Mouse (Mus musculus) heart, embryonic 12.5 days (tissue): ENCODE measurements around the gene Tap1. TPM values are rescaled to one million over a fixed set of nuclear protein-coding genes. Genes with fewer than 3 reads are reported as not detected.
"Not testable (repeated sequence)": the region's sequence is repeated elsewhere in the genome, so short reads cannot be mapped to it uniquely, and the experiment has no call there.

Experiments
- ATAC-seq: fragments of 200-750 bp; cut with Nextera tagmentation; 2 replicates; pipeline ENCODE4 v1.8.0; 2017; ENCODE audit warnings: moderate TSS enrichment, moderate library complexity; ENCODE audit not compliant: insufficient number of reproducible peaks, low FRiP score
- H3K27ac ChIP-seq: fragments of 300-500 bp; sonication (generic); 2 replicates; pipeline ENCODE4 v1.5.1; 2016; ENCODE audit warnings: mild to moderate bottlenecking, moderate library complexity; ENCODE audit not compliant: poor library complexity, severe bottlenecking
- H3K27me3 ChIP-seq: fragments of 300-500 bp; sonication (generic); replicated peaks from 2 replicates; pipeline ENCODE4 v1.6.1; 2016; ENCODE audit warnings: mild to moderate bottlenecking, moderate library complexity
- H3K36me3 ChIP-seq: fragments of 300-500 bp; sonication (generic); 2 replicates; pipeline ENCODE4 v1.6.1; 2016; ENCODE audit warnings: mild to moderate bottlenecking, moderate library complexity
- H3K4me1 ChIP-seq: fragments of 300-500 bp; sonication (generic); replicated peaks from 2 replicates; pipeline ENCODE4 v1.6.1; 2016; ENCODE audit warnings: mild to moderate bottlenecking
- H3K4me2 ChIP-seq: fragments of 300-500 bp; sonication (generic); 2 replicates; pipeline ENCODE4 v1.6.1; 2016; ENCODE audit warnings: mild to moderate bottlenecking, moderate library complexity
- H3K4me3 ChIP-seq: fragments of 300-500 bp; sonication (generic); 2 replicates; pipeline ENCODE4 v1.5.1; 2016; ENCODE audit warnings: mild to moderate bottlenecking
- H3K9ac ChIP-seq: fragments of 300-500 bp; sonication (generic); 2 replicates; pipeline ENCODE4 v1.6.1; 2016; ENCODE audit warnings: mild to moderate bottlenecking, moderate library complexity
- H3K9me3 ChIP-seq: fragments of 300-500 bp; sonication (generic); replicated peaks from 2 replicates; pipeline ENCODE4 v1.6.1; 2016; ENCODE audit warnings: mild to moderate bottlenecking, moderate library complexity
- WGBS: fragments of 180-500 bp; shearing (Covaris S2); methylation state at CpG from one replicate; pipeline ENCODE4 v1.1.7; 2016; 5-methylcytosine and 5-hydroxymethylcytosine counted together
- polyA plus RNA-seq: library from polyadenylated mRNA; unstranded; fragments of >200 nt; fragmentation: Nextera tagmentation; extraction: Ambion mirVana; gene quantifications from 2 replicates; pipeline ENCODE4 v1.2.1, GENCODE M21; 2016

The Tap1 gene
- polyA plus RNA-seq, 1 experiment from 2014 or later = 1.1 TPM

DNA sequence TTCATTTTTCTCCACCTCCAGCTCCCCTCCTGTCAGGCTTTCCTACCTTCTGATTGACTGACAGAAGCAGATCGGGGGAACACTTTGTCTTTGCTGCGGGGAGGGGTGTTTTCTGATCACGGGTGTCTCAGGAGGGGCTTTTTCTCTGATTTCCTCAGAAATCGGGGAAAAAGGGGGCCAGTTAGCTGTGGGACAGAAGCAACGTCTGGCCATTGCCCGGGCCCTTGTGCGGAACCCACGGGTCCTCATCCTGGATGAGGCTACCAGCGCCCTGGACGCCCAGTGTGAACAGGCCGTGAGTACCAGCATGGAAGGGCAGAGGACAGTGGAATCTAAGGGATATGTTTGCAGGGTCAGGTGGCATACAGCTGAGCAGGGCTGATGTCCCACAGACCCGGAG is 27.8 kb downstream of the Tap1 start:
- Histone ChIP-seq H3K9ac (no peak overlapping the region), H3K4me1 (no peaks in the 10 kb centered on the region), H3K36me3 (no peaks in the 10 kb centered on the region), H3K9me3 (peaks cover 6% of the 10 kb centered on the region), H3K4me3 (no peak overlapping the region), H3K27ac (no peak overlapping the region), H3K27me3 (peaks cover 66% of the 10 kb centered on the region), H3K4me2 (no peak overlapping the region)
- no peak for ATAC-seq
- WGBS = 81% methylated on average over 12 of the region's 12 CpGs

DNA sequence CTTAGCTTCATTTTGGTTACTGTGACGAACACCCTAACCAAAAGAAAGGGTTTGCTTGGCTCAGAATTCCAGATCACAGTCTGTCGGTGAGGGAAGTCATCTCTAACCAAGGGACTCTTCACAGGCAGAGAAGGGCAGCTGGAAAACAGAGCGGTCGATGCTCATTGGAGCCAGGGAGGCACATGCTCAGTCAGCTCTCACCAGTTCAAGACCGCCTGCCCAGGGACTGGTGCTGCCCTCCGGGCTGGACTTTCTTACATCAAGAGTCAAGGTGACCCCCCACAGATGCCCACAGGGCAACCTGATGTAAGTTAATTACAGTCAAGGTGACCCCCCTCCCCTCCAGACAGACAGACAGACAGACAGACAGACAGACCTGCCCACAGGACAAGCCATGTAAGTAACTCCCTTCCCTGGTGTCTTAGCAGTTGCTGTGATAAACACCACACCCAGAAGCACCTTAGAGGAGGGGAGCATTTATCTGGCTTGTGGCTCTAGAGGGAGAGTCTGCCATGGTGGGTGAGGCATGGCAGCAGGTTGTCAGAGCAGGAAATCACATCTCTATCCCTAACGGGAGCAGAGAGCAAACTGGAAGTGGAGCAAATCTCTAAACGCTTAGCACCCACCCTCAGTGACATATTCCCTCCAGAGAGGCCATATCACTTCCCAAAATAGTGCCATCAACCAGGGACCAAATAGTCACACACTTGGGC is 30.0 kb downstream of the Tap1 start:
- H3K36me3 ChIP-seq = no peaks in the 10 kb centered on the region
- ATAC-seq = no peak
- no peaks in the 10 kb centered on the region for H3K4me1 ChIP-seq
- H3K9me3 ChIP-seq = peaks cover 6% of the 10 kb centered on the region
- no peak overlapping the region for H3K27ac ChIP-seq
- peaks cover 44% of the 10 kb centered on the region for H3K27me3 ChIP-seq
- no peak overlapping the region for H3K4me3 ChIP-seq
- no peak overlapping the region for H3K4me2 ChIP-seq
- WGBS = 80% methylated on average over 8 of the region's 8 CpGs
- H3K9ac ChIP-seq = no peak overlapping the region

DNA sequence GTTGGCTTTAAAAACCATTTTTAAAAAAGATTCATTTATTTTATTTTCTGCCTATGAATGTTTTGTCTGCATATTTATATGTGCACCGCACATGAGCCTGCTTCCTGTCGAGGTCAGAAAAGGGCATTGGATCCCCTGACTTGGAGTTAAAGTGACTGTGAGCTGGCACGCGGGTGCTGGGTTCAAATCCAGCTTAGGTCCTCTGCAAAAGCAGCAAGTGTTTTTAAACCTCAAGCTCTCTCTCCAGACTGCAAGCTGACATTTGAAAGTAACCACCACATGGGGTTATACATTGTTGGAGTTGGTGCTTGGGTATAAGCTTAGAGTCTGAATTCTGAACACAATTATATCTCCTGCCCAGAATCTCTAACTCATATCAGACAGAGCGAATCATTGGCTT is 30.6 kb downstream of the Tap1 start:
- Histone ChIP-seq H3K9ac (no peak overlapping the region), H3K9me3 (peaks cover 6% of the 10 kb centered on the region), H3K27ac (no peak overlapping the region), H3K4me2 (no peak overlapping the region), H3K4me3 (no peak overlapping the region), H3K27me3 (peaks cover 38% of the 10 kb centered on the region), H3K4me1 (no peaks in the 10 kb centered on the region), H3K36me3 (no peaks in the 10 kb centered on the region)
- ATAC-seq = no peak
- WGBS = 82% methylated on average over 5 of the region's 5 CpGs

DNA sequence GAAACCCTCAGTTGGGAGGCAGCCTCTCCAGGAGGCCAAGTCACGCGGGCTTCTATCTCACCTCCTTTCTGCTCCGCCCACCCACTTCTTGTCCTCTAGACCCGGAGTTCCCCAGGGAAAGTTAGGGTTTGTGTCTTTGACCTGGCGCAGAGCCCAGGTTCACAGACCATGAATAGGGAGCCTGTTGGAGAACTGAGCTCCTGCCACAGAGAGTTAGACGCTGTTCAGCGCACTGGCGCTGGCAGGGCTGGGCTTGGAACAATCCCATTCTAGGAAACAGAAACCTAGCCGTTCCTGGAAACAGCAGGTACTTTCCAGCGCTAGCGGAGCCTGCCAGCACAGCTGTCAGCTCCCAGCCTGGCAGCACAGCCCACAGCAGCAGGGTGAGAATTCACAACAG is 31.3 kb downstream of the Tap1 start:
- Histone ChIP-seq H3K27me3 (peaks cover 31% of the 10 kb centered on the region), H3K9me3 (peaks cover 6% of the 10 kb centered on the region), H3K4me1 (no peaks in the 10 kb centered on the region), H3K4me3 (no peak overlapping the region), H3K9ac (no peak overlapping the region), H3K27ac (no peak overlapping the region), H3K36me3 (no peaks in the 10 kb centered on the region), H3K4me2 (no peak overlapping the region)
- WGBS = 84% methylated on average over 11 of the region's 11 CpGs
- no peak for ATAC-seq

DNA sequence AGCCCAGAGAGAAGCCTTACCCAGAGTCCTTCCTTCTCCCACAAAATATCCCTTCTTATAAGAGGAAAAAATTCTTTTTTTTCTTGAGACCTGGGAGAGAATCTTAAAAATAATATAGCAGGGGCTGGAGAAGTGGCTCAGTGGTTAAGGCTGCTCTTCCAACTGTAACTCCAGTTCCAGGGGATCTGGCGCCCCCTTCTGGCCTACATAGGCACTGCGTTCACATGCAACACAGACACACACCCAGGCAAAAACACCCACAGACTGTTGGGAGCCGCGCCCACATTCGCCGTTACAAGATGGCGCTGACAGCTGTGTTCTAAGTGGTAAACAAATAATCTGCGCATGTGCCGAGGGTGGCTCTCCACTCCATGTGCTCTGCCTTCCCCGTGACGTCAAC is 31.7 kb downstream of the Tap1 start:
- H3K4me1 ChIP-seq, H3K4me3 ChIP-seq, H3K36me3 ChIP-seq, ATAC-seq, H3K9me3 ChIP-seq, H3K4me2 ChIP-seq, H3K27ac ChIP-seq, H3K9ac ChIP-seq: not testable (repeated sequence)
- peaks cover 27% of the 10 kb centered on the region for H3K27me3 ChIP-seq
- WGBS = 87% methylated on average over 8 of the region's 11 CpGs

DNA sequence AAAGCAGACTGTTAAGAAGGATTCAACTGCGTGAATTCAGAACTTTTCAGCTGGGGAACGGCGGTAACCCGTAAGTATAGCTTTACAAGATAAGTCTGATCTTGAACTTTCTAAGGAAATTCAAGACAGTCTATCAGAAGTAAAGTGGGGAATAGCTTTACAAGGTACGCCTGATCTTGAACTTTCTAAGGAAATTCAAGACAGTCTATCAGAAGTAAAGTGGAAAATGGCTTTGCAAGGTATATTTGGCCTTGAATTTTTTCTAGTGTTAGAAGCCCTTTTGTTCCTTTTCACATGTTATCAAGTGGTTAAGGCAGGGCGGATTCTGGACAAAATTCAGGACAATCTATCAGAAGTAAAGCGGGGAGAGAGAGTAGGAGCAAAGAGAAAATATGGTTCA is 32.4 kb downstream of the Tap1 start:
- 92% methylated on average over 4 of the region's 7 CpGs for WGBS
- H3K9ac ChIP-seq, H3K4me2 ChIP-seq, H3K27ac ChIP-seq, ATAC-seq, H3K36me3 ChIP-seq, H3K4me1 ChIP-seq, H3K4me3 ChIP-seq: not testable (repeated sequence)
- Histone ChIP-seq H3K9me3 (peaks cover 11% of the 10 kb centered on the region), H3K27me3 (peaks cover 21% of the 10 kb centered on the region)

DNA sequence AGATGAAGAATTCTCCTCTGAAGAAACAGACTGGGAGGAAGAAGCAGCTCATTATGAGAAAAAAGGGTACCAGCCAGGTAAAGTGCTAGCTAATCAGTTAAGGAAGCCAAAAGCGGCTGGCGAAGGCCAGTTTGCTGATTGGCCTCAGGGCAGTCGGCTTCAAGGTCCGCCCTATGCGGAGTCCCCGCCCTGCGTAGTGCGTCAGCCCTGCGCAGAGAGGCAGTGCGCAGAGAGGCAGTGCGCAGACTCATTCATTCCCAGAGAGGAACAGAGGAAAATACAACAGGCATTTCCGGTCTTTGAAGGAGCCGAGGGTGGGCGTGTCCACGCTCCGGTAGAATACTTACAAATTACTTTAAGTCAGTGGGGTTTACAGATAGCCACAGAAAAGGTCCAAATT is 33.0 kb downstream of the Tap1 start:
- not testable (repeated sequence) for ATAC-seq, H3K4me3 ChIP-seq, H3K4me2 ChIP-seq, H3K27ac ChIP-seq, H3K9ac ChIP-seq, H3K36me3 ChIP-seq, H3K4me1 ChIP-seq
- Histone ChIP-seq H3K27me3 (peaks cover 15% of the 10 kb centered on the region), H3K9me3 (peaks cover 17% of the 10 kb centered on the region)
- 91% methylated on average over 6 of the region's 16 CpGs for WGBS

DNA sequence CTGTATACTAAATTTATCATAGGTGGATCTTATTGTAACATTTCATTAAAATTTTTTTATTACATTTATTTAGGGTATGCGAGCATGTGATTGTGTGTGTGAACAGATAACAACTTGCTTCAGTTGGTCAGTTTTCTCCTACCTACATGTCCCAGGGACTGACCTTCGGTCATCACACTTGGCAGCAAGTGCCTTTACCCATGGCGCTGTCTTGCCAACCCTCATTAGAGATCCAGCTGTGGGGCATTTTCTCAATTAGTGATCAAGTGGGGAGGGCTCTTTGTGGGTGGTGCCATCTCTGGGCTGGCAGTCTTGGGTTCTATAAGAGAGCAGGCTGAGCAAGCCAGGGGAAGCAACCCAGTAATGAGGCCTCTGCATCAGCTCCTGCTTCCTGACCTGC is 37.5 kb downstream of the Tap1 start:
- no peak overlapping the region for H3K27ac ChIP-seq
- H3K27me3 ChIP-seq = no peaks in the 10 kb centered on the region
- H3K4me3 ChIP-seq = no peak overlapping the region
- H3K4me2 ChIP-seq = no peak overlapping the region
- no peaks in the 10 kb centered on the region for H3K36me3 ChIP-seq
- peaks cover 13% of the 10 kb centered on the region for H3K9me3 ChIP-seq
- ATAC-seq = no peak
- no peak overlapping the region for H3K9ac ChIP-seq
- 86% methylated on average over 3 of the region's 3 CpGs for WGBS
- no peaks in the 10 kb centered on the region for H3K4me1 ChIP-seq

DNA sequence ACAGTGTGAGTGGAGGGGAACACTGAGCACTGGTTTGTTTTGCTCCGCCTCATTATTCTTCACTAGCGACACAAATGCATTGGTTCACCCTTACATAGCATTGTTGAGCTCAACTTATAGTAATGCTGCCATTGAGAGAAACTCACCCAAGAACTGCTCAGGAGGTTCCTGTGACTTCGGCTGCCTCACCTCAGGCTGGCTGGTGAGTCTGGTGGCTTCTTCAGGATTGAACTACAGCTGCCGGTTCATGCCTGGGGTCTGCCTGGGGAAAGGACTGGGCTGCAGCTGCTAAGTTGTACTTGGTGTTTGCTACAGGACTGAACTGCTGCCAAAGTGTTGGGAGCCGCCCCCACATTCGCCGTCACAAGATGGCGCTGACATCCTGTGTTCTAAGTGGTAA is 38.1 kb downstream of the Tap1 start:
- H3K9ac ChIP-seq = no peak overlapping the region
- no peak overlapping the region for H3K4me3 ChIP-seq
- H3K4me1 ChIP-seq = no peaks in the 10 kb centered on the region
- H3K27me3 ChIP-seq = no peaks in the 10 kb centered on the region
- H3K4me2 ChIP-seq = no peak overlapping the region
- WGBS = 90% methylated on average over 8 of the region's 8 CpGs
- peaks cover 13% of the 10 kb centered on the region for H3K9me3 ChIP-seq
- H3K27ac ChIP-seq = no peak overlapping the region
- H3K36me3 ChIP-seq = no peaks in the 10 kb centered on the region
- ATAC-seq = no peak

DNA sequence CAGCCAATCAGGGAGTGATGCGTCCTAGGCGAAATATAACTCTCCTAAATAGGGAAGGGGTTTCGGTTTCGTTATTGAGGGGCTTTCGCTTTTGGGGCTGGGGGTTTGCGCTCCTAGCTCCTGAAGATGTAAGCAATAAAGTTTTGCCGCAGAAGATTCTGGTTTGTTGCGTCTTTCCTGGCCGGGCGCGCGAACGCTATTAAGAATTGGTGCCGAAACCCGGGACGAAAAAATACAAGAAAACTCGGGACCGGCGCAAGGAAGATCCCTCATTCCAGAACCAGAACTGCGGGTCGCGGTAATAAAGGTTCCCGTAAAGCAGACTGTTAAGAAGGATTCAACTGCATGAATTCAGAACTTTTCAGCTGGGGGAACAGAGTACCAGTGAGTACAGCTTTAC is 38.6 kb downstream of the Tap1 start:
- H3K4me3 ChIP-seq, H3K27ac ChIP-seq, H3K36me3 ChIP-seq, H3K4me2 ChIP-seq, H3K9ac ChIP-seq, H3K4me1 ChIP-seq, ATAC-seq, H3K27me3 ChIP-seq: not testable (repeated sequence)
- H3K9me3 ChIP-seq = peaks cover 13% of the 10 kb centered on the region
- 96% methylated on average over 14 of the region's 23 CpGs for WGBS

DNA sequence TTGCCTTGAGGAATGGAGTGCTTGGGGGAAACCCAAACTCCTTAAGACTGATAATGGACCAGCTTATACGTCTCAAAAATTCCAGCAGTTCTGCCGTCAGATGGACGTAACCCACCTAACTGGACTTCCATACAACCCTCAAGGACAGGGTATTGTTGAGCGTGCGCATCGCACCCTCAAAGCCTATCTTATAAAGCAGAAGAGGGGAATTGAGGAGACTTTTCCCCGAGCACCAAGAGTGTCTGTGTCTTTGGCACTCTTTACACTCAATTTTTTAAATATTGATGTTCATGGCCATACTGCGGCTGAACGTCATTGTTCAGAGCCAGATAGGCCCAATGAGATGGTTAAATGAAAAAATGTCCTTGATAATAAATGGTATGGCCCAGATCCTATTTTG is 43.6 kb downstream of the Tap1 start:
- not testable (repeated sequence) for H3K36me3 ChIP-seq, H3K27me3 ChIP-seq, H3K27ac ChIP-seq, H3K9me3 ChIP-seq, H3K4me1 ChIP-seq, H3K4me3 ChIP-seq, H3K9ac ChIP-seq, ATAC-seq, H3K4me2 ChIP-seq
- 89% methylated on average over 9 of the region's 9 CpGs for WGBS

DNA sequence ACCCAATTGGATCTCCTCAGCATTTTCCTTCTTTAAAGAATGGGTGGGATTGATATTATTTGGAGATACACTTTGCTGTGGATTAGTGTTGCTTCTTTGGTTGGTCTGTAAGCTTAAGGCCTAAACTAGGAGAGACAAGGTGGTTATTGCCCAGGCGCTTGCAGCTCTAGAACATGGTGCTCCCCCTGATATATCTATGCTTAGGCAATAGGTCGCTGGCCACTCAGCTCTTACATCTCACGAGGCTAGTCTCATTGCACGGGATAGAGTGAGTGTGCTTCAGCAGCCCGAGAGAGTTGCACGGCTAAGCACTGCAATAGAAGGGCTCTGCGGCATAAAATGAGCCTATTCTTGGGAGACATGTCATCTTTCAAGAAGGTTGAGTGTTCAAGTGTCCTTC is 44.7 kb downstream of the Tap1 start:
- not testable (repeated sequence) for H3K4me1 ChIP-seq, ATAC-seq
- 91% methylated on average over 7 of the region's 7 CpGs for WGBS

More for the DNA sequence above, 44.7 kb downstream of the Tap1 start:
- not testable (repeated sequence) for H3K36me3 ChIP-seq, H3K4me3 ChIP-seq, H3K27ac ChIP-seq, H3K4me2 ChIP-seq, H3K9me3 ChIP-seq, H3K9ac ChIP-seq, H3K27me3 ChIP-seq
